Mouse (Mus musculus) left cerebral cortex, adult 9 months (tissue): ENCODE data around the gene Fgfrl1.
"Not testable (repeated sequence)": the region's sequence is repeated elsewhere in the genome, so short reads cannot be mapped to it uniquely, and the experiment has no call there.

ENCODE experiments used
- DNase-seq, 2 experiments: peaks; one replicate each; pipeline ENCODE4 v3.0.0; 2022; ENCODE audit warnings: low spot score in 2 of 2

Fgfrl1 gene

DNA sequence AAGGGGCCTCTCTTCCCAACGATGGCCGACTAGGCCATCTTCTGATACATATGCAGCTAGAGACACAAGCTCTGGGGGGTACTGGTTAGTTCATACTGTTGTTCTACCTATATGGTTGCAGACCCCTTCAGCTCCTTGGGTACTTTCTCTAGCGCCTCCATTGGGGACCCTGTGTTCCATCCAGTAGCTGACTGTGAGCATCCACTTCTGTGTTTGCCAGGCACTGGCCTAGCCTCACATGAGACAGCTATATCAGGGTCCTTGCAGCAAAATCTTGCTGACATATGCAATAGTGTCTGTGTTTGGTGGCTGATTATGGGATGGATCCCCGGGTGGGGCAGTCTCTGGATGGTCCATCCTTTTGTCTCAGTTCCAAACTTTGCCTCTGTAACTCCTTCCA is 59.1 kb downstream of the Fgfrl1 start:
- DNase-seq, result not testable (repeated sequence)
